Mouse (Mus musculus): ENCODE data around the gene Pik3cd.

GRCm38 (mm10) chr4:149724916-149725470 is 22.6 kb upstream of the Pik3cd start:
- no peak for TF ChIP-seq CTCF (IDR thresholded peaks at IDR 0.05; ENCODE audit: low read depth, low read length)
- no peak for TF ChIP-seq POLR2A (IDR thresholded peaks at IDR 0.05; ENCODE audit: extremely low read depth, insufficient read depth, low read length)
